Mouse (Mus musculus) liver, embryonic 13.5 days (tissue): ENCODE results near the gene Rufy2. TPM values are rescaled to one million over a fixed set of nuclear protein-coding genes. Genes with fewer than 3 reads are reported as not detected.
"Not testable (repeated sequence)": the region's sequence is repeated elsewhere in the genome, so short reads cannot be mapped to it uniquely, and the experiment has no call there.

Source experiments
- ATAC-seq: fragments of 200-750 bp; cut with Nextera tagmentation; 2 replicates; pipeline ENCODE4 v1.8.0; 2017; ENCODE audit warnings: low read depth, mild to moderate bottlenecking, moderate number of reproducible peaks, moderate library complexity
- DNase-seq: peaks from one replicate; pipeline ENCODE4 v3.0.0; 2022
- H3K27ac ChIP-seq: fragments of 300-500 bp; sonication (generic); 2 replicates; pipeline ENCODE4 v1.5.1; 2015; ENCODE audit warnings: moderate library complexity, mild to moderate bottlenecking, inconsistent platforms
- H3K27me3 ChIP-seq: fragments of 300-500 bp; sonication (generic); 2 replicates; pipeline ENCODE4 v1.6.1; 2015; ENCODE audit warnings: mild to moderate bottlenecking, inconsistent platforms
- H3K36me3 ChIP-seq: fragments of 300-500 bp; sonication (generic); 2 replicates; pipeline ENCODE4 v1.6.1; 2015; ENCODE audit warnings: mild to moderate bottlenecking, inconsistent platforms
- H3K4me1 ChIP-seq: fragments of 300-500 bp; sonication (generic); replicated peaks from 2 replicates; pipeline ENCODE4 v1.6.1; 2015; ENCODE audit warnings: inconsistent platforms
- H3K4me2 ChIP-seq: fragments of 300-500 bp; sonication (generic); 2 replicates; pipeline ENCODE4 v1.6.1; 2015; ENCODE audit warnings: inconsistent platforms, mild to moderate bottlenecking, moderate library complexity
- H3K4me3 ChIP-seq: fragments of 300-500 bp; sonication (generic); replicated peaks from 2 replicates; pipeline ENCODE4 v1.5.1; 2015; ENCODE audit warnings: mild to moderate bottlenecking, inconsistent platforms
- H3K9ac ChIP-seq: fragments of 300-500 bp; sonication (generic); 2 replicates; pipeline ENCODE4 v1.6.1; 2015; ENCODE audit warnings: mild to moderate bottlenecking, inconsistent platforms
- H3K9me3 ChIP-seq: fragments of 300-500 bp; sonication (generic); replicated peaks from 2 replicates; pipeline ENCODE4 v1.6.1; 2016; ENCODE audit warnings: inconsistent platforms
- WGBS: fragments of 180-500 bp; shearing (Covaris S2); methylation state at CpG from one replicate; pipeline ENCODE4 v1.1.7; 2015; ENCODE audit not compliant: insufficient replicate concordance; 5-methylcytosine and 5-hydroxymethylcytosine counted together
- polyA plus RNA-seq: library from polyadenylated mRNA; unstranded; fragments of >200 nt; fragmentation: Nextera tagmentation; extraction: Ambion mirVana; gene quantifications from 2 replicates; pipeline ENCODE4 v1.2.1, GENCODE M21; 2015

Gene Rufy2
- polyA plus RNA-seq, 1 experiment from 2014 or later = 3.0 TPM

DNA sequence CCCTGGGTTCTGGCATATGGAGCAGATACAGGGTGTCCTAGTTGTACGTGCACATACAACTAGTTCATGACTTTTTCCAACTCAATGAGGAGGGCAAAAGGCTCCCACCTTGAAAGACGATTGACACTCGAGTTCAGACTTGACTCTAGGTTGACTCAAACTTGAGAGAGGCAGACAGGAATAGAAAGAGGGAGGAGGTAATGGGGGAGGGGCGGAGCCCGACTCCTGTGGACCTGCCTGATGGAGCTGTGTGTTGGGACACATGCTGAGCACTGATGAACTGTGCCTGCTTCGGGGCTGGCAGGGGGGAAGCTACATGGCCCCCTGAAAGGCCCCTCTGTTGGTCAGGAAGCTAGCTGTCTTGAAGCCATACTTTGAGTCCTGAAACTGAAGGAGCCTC lies 73.0 kb downstream of the Rufy2 start:
- H3K4me3 ChIP-seq = no peak overlapping the region
- H3K36me3 ChIP-seq = no peaks in the 10 kb centered on the region
- no peaks in the 10 kb centered on the region for H3K27me3 ChIP-seq
- no peak overlapping the region for H3K4me2 ChIP-seq
- ATAC-seq = no peak
- H3K9me3 ChIP-seq = no peaks in the 10 kb centered on the region
- DNase-seq = no peak
- no peak overlapping the region for H3K9ac ChIP-seq
- H3K4me1 ChIP-seq = no peaks in the 10 kb centered on the region
- 58% methylated on average over 6 of the region's 6 CpGs for WGBS
- no peak overlapping the region for H3K27ac ChIP-seq

DNA sequence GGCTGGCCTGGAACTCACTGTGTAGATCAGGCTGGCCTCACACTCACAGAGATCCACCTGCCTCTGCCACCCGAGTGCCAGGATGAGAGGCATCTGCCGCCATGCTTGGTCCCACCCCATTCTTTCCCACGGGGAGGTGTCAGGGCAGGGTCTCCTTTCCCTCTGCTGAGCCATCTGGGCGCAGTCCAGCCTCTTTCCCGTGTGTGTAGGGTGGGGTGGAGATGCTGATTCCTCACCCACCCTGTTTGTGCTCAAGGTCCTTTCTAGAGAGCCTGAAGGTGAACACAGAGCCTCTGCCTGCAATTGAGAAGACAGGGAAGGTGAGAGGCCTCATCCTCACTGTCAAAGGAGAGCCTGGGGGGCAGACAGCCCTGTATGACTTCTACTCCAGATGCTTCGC lies 74.0 kb downstream of the Rufy2 start:
- DNase-seq, H3K27me3 ChIP-seq, H3K9ac ChIP-seq, ATAC-seq, H3K4me3 ChIP-seq, H3K4me1 ChIP-seq, H3K27ac ChIP-seq, H3K36me3 ChIP-seq, H3K9me3 ChIP-seq, H3K4me2 ChIP-seq: not testable (repeated sequence)
- 61% methylated on average over 6 of the region's 6 CpGs for WGBS

- Histone ChIP-seq H3K36me3 (no peaks in the 10 kb centered on the region), H3K4me2 (no peak overlapping the region), H3K9me3 (no peaks in the 10 kb centered on the region), H3K4me3 (no peak overlapping the region), H3K27me3 (no peaks in the 10 kb centered on the region), H3K4me1 (no peaks in the 10 kb centered on the region), H3K9ac (no peak overlapping the region), H3K27ac (no peak overlapping the region)
- DNase-seq = no peak
- WGBS = 51% methylated on average over 2 of the region's 2 CpGs
- ATAC-seq = no peak
Observed at GRCm38 (mm10) chr10:63054586-63054985, 74.6 kb downstream of the Rufy2 start.

DNA sequence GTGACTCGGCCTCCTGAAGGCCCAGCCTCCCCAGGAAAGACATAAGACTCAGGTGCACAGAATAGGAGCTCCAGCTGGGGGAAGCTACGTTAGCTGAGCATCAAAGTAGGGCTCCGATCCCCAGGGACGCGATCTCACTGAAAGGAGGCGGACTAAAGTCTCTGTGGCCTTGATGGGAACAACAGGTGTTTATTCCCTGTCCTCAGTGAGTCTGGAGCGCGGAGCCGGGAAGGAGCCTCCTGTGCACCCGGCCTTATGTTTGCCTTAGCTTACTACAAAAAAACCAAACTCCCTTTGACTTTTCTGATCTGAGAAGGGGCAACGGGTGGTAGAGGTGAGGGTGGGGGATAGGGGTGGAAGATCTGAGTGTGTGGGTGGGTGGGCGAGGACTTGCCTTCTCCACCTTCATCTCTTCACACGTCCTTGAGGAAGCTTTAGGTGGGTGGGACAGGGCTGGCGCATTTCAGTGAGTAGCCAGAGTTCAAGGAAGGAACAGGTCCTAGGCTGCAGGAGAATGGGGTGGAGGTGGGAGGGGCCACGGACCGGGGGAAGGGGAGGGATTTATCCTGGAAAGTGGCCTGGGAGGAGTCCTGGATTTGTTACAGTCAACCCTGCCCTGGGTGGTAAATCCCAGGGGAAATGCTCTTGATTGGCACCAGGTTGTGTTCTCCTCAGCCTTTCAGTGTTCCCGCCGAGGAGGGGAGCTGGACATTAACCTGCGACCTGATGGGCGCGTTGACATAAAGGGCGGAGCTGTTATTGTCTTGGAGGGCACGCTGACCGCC lies 77.1 kb downstream of the Rufy2 start:
- no peaks in the 10 kb centered on the region for H3K9me3 ChIP-seq
- H3K9ac ChIP-seq = no peak overlapping the region
- no peak for DNase-seq
- H3K4me2 ChIP-seq = no peak overlapping the region
- H3K27me3 ChIP-seq = no peaks in the 10 kb centered on the region
- WGBS = 43% methylated on average over 24 of the region's 24 CpGs
- ATAC-seq = no peak
- no peak overlapping the region for H3K27ac ChIP-seq
- no peaks in the 10 kb centered on the region for H3K36me3 ChIP-seq
- no peak overlapping the region for H3K4me3 ChIP-seq
- no peaks in the 10 kb centered on the region for H3K4me1 ChIP-seq

DNA sequence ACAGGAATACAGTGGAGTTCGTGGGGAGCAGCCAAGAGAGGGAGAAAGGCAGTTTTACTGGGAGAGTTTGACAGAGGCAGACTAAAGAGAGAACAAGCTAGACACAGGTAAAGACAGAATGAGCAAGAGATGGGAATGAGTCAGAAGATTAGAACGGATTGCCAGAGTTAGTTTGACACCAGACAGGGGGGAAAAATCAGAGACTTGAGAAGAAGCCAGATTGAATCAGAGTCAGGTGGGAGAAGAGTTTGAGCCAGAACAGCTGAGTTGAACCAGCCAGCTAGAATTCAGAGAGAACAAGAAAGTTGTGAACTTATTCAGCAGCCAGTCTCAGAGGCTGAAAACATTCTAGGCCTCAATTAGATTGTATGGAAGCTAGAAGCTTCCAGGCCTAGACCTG lies 79.8 kb downstream of the Rufy2 start, which contains the start of gene Pbld1:
Gene Pbld1 (plus strand): TSS at position 301 of the 400 bp plus-strand sequence.
- Histone ChIP-seq H3K4me3 (no peak within 1 kb of the TSS), H3K27me3 (no peaks in the 10 kb centered on the region), H3K9me3 (no peaks in the 10 kb centered on the region), H3K9ac (no peak within 1 kb of the TSS), H3K36me3 (no peaks in the 10 kb centered on the region), H3K27ac (no peak within 1 kb of the TSS), H3K4me2 (no peak within 1 kb of the TSS), H3K4me1 (no peaks in the 10 kb centered on the region)
- 66% methylated on average over 2 of the region's 2 CpGs for WGBS
- DNase-seq (no peak), ATAC-seq (no peak)

DNA sequence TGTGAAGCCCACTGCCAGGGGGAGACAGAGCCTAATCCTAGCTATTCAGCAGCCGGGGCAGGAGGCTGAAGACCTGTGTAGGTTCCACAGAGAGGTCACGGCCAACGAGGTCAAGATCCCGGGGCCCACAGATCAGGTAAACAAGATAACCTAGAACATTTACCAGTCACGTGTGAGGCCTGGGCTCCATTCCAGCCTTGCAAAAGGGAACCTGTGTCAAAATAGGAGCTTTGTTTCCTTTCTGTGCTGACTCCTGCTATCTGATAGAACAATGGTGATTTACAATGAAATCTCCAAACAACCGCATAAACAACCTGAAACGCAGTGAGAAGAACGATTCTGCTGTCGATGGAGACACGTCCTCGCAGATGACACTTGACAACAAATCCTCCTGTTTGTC lies 80.4 kb downstream of the Rufy2 start:
- Histone ChIP-seq H3K9me3 (no peaks in the 10 kb centered on the region), H3K4me3 (no peak overlapping the region), H3K4me2 (no peak overlapping the region), H3K27ac (no peak overlapping the region), H3K4me1 (no peaks in the 10 kb centered on the region), H3K36me3 (no peaks in the 10 kb centered on the region), H3K27me3 (no peaks in the 10 kb centered on the region), H3K9ac (no peak overlapping the region)
- no peak for DNase-seq
- no peak for ATAC-seq
- 70% methylated on average over 11 of the region's 11 CpGs for WGBS

DNA sequence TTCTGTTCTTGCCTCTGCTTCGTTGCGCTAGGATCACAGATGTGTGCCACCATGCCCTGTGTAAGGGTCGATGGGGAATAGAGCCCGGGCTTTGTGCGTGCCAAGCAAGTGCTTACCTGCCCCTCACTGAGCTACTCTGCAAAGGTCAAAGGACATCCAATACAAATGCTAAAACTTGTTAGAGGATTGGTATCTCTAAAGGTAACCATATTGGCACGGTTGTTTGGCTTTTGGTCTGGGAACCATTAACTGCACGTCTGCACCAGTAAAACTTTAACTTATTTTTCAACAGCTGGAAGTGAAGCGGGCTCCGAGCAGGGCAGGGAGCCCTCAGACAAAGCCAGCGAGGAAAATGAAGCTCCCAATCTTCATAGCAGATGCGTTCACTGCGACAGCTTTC lies 81.2 kb downstream of the Rufy2 start:
- Histone ChIP-seq H3K27ac (0 out of 2 replicates have a peak overlapping the region, but pooled peaks have one; percentile 6), H3K9me3 (no peaks in the 10 kb centered on the region), H3K4me2 (0 out of 2 replicates have a peak overlapping the region, but pooled peaks have one; percentile 21), H3K9ac (no peak overlapping the region), H3K36me3 (no peaks in the 10 kb centered on the region), H3K27me3 (no peaks in the 10 kb centered on the region), H3K4me3 (no peak overlapping the region), H3K4me1 (no peaks in the 10 kb centered on the region)
- 62% methylated on average over 12 of the region's 12 CpGs for whole genome bisulfite sequencing
- DNase-seq (no peak), ATAC-seq (peak; percentile 42)

DNA sequence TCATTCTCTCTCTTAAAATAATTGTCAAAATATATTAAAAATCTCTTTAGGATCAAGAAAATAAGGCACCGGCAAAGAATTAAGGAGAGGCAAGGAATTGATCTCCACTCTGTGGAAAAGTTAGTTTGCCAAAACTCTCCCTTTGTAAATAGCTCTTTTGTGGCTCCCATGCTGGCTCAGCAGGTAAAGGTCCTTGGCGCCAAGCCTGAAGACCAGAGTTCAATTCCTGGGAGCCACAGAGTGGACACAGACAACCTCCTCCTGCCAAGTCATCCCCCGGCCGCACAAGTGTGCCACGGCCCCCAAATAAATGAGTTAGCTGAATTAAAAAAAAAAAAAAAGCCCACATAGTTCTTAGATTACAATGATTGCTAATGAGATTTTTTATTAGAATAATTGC lies 82.7 kb downstream of the Rufy2 start:
- no peak overlapping the region for H3K4me2 ChIP-seq
- no peak overlapping the region for H3K4me3 ChIP-seq
- H3K9me3 ChIP-seq = no peaks in the 10 kb centered on the region
- DNase-seq (no peak), ATAC-seq (no peak)
- H3K27me3 ChIP-seq = no peaks in the 10 kb centered on the region
- H3K4me1 ChIP-seq = no peaks in the 10 kb centered on the region
- H3K27ac ChIP-seq = no peak overlapping the region
- no peak overlapping the region for H3K9ac ChIP-seq
- WGBS = 83% methylated on average over 5 of the region's 5 CpGs
- H3K36me3 ChIP-seq = no peaks in the 10 kb centered on the region

- Histone ChIP-seq H3K4me1 (no peaks in the 10 kb centered on the region), H3K9ac (no peak overlapping the region), H3K27ac (no peak overlapping the region), H3K27me3 (no peaks in the 10 kb centered on the region), H3K9me3 (no peaks in the 10 kb centered on the region), H3K4me3 (no peak overlapping the region), H3K36me3 (no peaks in the 10 kb centered on the region), H3K4me2 (no peak overlapping the region)
- 59% methylated on average over 7 of the region's 7 CpGs for WGBS
- ATAC-seq (no peak), DNase-seq (no peak)
Observed at GRCm38 (mm10) chr10:63063365-63063764, 83.3 kb downstream of the Rufy2 start.

- Histone ChIP-seq H3K9ac (no peak overlapping the region), H3K36me3 (no peaks in the 10 kb centered on the region), H3K27ac (no peak overlapping the region), H3K4me3 (no peak overlapping the region), H3K27me3 (no peaks in the 10 kb centered on the region), H3K4me2 (no peak overlapping the region), H3K4me1 (no peaks in the 10 kb centered on the region), H3K9me3 (no peaks in the 10 kb centered on the region)
- ATAC-seq (no peak), DNase-seq (no peak)
- WGBS = 65% methylated on average over 9 of the region's 9 CpGs
Observed at GRCm38 (mm10) chr10:63064516-63064915, 84.5 kb downstream of the Rufy2 start.

DNA sequence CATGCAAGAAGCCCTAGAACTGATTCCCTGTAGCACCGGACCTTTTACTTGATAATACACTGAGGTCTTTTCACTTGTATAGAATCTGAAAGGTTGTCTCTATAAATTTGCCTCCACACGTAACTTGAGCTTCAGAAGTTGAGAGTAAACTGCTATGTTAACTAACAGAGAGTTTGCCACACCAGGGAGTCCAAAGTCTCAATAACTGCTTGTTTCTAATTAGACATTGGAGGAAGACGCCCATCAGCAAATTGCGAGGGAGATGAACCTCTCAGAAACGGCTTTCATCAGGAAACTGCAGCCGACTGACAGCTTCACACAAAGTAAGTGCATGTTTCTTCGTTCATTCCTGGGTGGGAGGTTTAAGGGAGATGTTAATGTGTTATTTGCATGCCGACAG lies 85.5 kb downstream of the Rufy2 start:
- Histone ChIP-seq H3K36me3 (no peaks in the 10 kb centered on the region), H3K4me3 (no peak overlapping the region), H3K9me3 (no peaks in the 10 kb centered on the region), H3K27ac (no peak overlapping the region), H3K9ac (no peak overlapping the region), H3K4me2 (no peak overlapping the region), H3K27me3 (no peaks in the 10 kb centered on the region), H3K4me1 (no peaks in the 10 kb centered on the region)
- ATAC-seq (no peak), DNase-seq (no peak)
- 56% methylated on average over 8 of the region's 8 CpGs for WGBS

DNA sequence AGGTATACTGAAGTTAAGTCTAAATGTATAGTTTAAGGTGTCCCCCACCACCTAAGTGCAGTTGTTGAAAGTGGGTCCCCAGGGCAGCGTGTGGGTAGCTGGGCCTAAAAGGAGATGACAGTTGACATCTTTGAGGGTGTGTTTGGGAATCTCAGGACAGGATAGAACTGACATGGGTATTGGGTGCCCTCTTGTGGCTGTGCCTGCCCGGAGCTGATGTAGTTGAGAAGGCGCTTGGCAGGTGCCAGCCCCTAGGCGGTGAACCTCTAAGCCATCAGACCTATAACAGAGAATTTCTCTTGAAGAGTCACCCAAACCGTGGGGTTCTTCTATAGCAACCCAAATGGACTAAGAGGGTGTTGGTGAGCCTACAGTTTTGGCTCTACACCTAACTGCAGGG lies 86.0 kb downstream of the Rufy2 start:
- Histone ChIP-seq H3K27ac (no peak overlapping the region), H3K4me3 (no peak overlapping the region), H3K9ac (no peak overlapping the region), H3K9me3 (no peaks in the 10 kb centered on the region), H3K27me3 (no peaks in the 10 kb centered on the region), H3K4me2 (no peak overlapping the region), H3K4me1 (no peaks in the 10 kb centered on the region), H3K36me3 (no peaks in the 10 kb centered on the region)
- 8% methylated on average over 5 of the region's 5 CpGs for WGBS
- no peak for ATAC-seq
- DNase-seq = peak; percentile 36
